Mouse (Mus musculus): ENCODE data around the gene Ankrd9. TPM values are rescaled to one million over a fixed set of nuclear protein-coding genes. Genes with fewer than 3 reads are reported as not detected.

The Ankrd9 gene
- polyA plus RNA-seq, 1 experiment from 2014 or later: 6.3 TPM

DNA sequence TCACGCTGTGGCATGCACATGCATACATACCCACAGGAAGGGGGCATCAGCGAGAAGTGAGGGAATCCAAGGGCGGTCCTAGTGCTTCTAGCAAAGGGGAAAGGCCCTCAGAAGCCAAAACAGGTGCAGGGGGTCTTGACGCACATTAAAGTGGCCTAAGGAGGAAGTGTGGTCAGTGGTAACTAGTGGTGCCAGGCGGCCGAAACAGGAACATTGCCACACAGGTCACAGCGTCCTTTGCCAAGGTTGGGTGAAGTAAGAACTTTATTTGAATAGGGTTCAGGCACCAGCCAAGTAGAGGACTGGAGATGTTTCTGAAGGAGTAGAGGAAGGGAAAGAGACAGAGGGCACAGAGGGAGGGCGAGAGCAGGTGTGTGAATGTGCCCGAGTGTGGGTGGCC is 6.3 kb upstream of the Ankrd9 start:
- Histone ChIP-seq H3K36me3 (no peaks in the 10 kb centered on the region), H3K9me3 (no peaks in the 10 kb centered on the region), H3K4me3 (replicated peaks) (no peak overlapping the region), H3K27me3 (no peaks in the 10 kb centered on the region), H3K4me2 (replicated peaks) (no peak overlapping the region), H3K27ac (no peak overlapping the region), H3K4me1 (replicated peaks) (no peaks in the 10 kb centered on the region), H3K9ac (replicated peaks) (no peak overlapping the region)
- 83% methylated on average over 9 of the region's 9 CpGs for WGBS
- no peak for ATAC-seq

DNA sequence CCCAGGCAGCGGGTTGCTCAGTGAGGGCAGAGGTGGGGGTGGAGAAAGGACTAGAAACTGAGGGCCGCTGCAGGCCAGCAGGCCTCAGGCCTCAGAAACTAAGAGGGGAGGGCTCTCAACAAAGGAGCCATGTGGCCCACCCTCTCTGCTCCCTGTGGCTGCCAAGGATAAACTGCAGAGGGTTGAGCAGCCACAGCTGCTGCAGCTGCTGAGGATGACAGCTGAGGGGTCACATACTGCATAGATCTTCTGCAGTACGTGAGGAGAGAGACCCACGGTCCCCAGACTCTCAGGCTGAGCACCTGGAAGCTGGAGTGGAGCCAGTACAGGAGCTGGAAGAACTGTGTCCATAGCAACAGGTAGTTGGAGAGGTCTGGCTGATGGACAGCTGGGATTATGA is 5.8 kb upstream of the Ankrd9 start:
- H3K4me1 ChIP-seq (replicated peaks): no peaks in the 10 kb centered on the region
- no peaks in the 10 kb centered on the region for H3K27me3 ChIP-seq
- H3K9me3 ChIP-seq: no peaks in the 10 kb centered on the region
- H3K27ac ChIP-seq: no peak overlapping the region
- no peak for ATAC-seq
- H3K4me3 ChIP-seq (replicated peaks): no peak overlapping the region
- H3K9ac ChIP-seq (replicated peaks): no peak overlapping the region
- 78% methylated on average over 4 of the region's 4 CpGs for WGBS
- no peaks in the 10 kb centered on the region for H3K36me3 ChIP-seq
- no peak overlapping the region for H3K4me2 ChIP-seq (replicated peaks)

DNA sequence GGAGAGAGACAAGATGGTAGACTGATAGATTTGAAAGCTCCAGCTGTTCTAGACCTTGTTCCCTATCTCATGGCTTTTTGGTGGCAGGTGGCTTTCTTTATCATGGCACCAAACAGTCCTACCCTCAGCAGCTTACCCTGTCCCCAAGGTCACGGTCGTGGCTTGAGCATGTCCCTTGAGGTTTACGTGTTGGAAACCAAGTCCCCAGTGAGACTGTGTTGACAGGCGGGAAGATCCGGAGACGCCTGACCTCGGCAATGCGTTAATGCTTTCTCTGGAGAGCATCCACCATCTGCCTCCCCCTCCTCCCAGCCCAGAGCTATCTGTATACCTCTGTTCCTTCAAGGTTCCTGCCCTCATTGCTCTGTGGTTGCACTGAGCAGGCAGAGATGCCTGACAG is 4.9 kb upstream of the Ankrd9 start:
- no peak overlapping the region for H3K4me3 ChIP-seq (replicated peaks)
- H3K9me3 ChIP-seq: no peaks in the 10 kb centered on the region
- no peak overlapping the region for H3K27ac ChIP-seq
- peaks cover 4% of the 10 kb centered on the region for H3K4me1 ChIP-seq (replicated peaks)
- H3K27me3 ChIP-seq: no peaks in the 10 kb centered on the region
- H3K4me2 ChIP-seq (replicated peaks): no peak overlapping the region
- WGBS: 85% methylated on average over 8 of the region's 8 CpGs
- H3K9ac ChIP-seq (replicated peaks): no peak overlapping the region
- H3K36me3 ChIP-seq: no peaks in the 10 kb centered on the region
- no peak for ATAC-seq

DNA sequence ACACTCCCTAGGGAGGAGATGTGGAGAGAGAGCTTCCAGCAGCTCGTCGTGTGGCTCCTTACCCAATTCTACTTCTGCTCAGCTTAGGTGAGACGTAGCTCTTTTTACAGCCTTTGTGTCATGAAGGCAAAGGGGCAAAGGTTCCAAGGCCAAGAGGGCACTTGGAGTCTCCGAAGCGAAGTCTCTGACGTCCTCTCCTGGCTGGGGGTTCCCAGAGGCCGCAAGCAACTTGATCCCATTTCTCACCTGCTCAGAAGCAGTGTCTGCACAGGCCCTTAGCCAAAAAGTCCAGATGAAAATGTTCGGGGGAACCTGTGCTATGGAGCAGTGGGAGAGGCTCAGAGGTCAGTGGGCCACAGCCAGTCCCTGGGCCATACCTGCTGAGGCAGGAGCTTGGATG is 4.2 kb upstream of the Ankrd9 start:
- Histone ChIP-seq H3K27me3 (no peaks in the 10 kb centered on the region), H3K4me3 (replicated peaks) (no peak overlapping the region), H3K4me1 (replicated peaks) (peaks cover 8% of the 10 kb centered on the region), H3K27ac (no peak overlapping the region), H3K9me3 (no peaks in the 10 kb centered on the region), H3K4me2 (replicated peaks) (no peak overlapping the region), H3K36me3 (no peaks in the 10 kb centered on the region), H3K9ac (replicated peaks) (no peak overlapping the region)
- WGBS: 76% methylated on average over 8 of the region's 8 CpGs
- no peak for ATAC-seq

DNA sequence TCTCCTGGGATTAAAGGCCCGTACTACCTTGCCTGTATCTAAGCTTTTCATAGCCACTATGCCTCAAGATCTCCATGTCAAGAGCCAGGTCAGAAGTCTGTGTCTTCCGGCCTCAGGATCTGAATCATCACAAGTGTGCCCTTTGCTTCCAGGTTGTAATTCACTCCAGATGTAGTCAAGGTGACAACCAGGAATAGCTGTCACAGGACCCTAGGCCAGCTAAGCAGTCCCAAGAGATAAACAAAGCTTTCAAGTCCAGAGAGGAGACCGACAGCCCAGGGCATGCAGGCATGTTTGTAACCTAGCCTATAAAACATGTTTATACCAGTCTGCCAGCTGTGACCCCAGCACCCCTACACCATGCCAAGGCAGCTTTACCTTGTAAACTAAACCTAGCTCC is 2.9 kb upstream of the Ankrd9 start:
- whole genome bisulfite sequencing: 85% methylated on average over 3 of the region's 3 CpGs
- no peak for ATAC-seq
- Histone ChIP-seq H3K4me2 (replicated peaks) (no peak overlapping the region), H3K4me1 (replicated peaks) (peaks cover 15% of the 10 kb centered on the region), H3K9me3 (no peaks in the 10 kb centered on the region), H3K36me3 (peaks cover 6% of the 10 kb centered on the region), H3K27ac (no peak overlapping the region), H3K27me3 (no peaks in the 10 kb centered on the region), H3K4me3 (replicated peaks) (no peak overlapping the region), H3K9ac (replicated peaks) (no peak overlapping the region)

DNA sequence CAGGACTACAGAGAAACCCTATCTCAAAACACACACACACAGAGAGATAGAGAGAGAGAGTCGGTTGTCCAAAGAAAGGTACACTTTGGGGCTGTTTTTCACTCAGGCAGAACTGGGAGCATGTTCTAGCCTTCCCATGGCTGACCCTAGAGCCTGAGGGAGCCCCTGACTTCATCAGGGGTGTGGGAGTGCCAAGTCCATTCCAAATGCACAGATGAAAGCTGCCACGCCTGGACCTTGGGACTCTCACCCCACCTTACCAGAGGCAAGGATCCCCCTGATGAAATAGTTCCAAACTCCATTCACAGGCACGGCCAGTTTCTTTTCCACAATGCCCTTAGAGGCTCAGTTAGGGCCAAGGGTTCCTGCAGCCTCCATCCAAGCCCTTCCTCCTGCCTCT is 968 bp upstream of the Ankrd9 start:
- Histone ChIP-seq H3K4me1 (replicated peaks) (peaks cover 15% of the 10 kb centered on the region), H3K27ac (no peak overlapping the region), H3K4me2 (replicated peaks) (0 out of 2 replicates have a peak overlapping the region, but pooled peaks have one; percentile 95), H3K4me3 (replicated peaks) (no peak overlapping the region), H3K9me3 (no peaks in the 10 kb centered on the region), H3K27me3 (no peaks in the 10 kb centered on the region), H3K9ac (replicated peaks) (no peak overlapping the region), H3K36me3 (peaks cover 23% of the 10 kb centered on the region)
- no peak for ATAC-seq
- WGBS: 85% methylated on average over 3 of the region's 3 CpGs

DNA sequence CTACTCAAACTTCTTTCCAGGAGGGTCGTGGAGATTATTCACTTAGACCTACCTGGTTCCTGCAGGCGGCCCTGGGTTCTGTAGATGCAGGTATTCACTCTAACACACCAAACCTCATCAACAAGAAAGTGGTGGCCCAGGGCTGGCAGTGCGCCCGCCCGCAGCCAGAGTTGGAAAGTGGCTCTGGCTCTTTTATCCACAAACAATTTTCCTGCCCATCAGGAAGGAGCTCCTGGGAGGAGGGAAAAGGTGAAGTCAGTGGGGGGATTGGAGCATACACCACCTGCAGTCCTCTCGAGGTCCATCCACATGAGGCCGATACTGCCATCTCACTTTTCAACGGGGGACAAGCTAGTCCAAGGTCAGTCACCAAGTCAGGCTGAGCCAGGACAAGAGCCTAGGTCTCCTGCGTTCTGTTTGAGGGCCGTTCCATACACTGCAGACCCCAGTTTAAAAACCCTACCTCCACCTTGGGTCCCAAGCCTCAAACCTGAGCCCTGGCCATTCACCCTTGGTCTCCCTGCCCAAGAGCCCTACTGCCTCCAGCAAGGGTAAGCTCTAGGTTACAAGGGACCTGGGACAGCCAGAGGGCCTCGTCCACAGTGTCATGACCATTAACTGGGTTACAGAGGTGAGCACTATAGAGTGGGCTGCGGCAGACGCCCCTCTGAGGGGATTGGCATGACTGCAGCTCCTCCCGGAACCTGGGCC is 789 bp downstream of the Ankrd9 start:
- no peak; the same call in 1 of the 2 replicates for ATAC-seq
- Histone ChIP-seq H3K36me3 (peaks cover 36% of the 10 kb centered on the region), H3K4me2 (replicated peaks) (peak overlapping the region; percentile 95), H3K27me3 (no peaks in the 10 kb centered on the region), H3K4me3 (replicated peaks) (peak overlapping the region; percentile 87), H3K27ac (peak overlapping the region; percentile 71), H3K9ac (replicated peaks) (peak overlapping the region; percentile 87), H3K4me1 (replicated peaks) (peaks cover 15% of the 10 kb centered on the region), H3K9me3 (no peaks in the 10 kb centered on the region)
- WGBS: 45% methylated on average over 14 of the region's 14 CpGs

DNA sequence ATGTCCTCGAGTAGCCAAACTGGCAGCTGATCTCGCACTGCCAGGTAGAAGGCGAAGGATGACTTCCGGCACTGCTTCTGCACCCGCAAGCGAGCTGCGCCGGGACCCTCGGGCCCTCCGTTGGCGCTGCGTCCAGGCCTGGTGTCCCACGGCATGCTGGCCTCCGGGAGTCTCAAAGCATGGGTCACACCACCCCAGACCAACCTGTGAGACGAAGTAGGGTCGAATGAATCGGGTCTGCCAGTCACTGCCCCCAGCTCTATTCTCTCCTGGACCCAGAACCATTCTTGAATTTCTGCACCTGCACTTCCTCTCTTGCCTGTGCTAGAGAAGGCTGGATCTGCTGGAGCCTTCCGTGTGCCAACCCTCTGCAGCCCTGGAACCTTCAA is 1.5 kb downstream of the Ankrd9 start:
- Histone ChIP-seq H3K4me1 (replicated peaks) (peaks cover 15% of the 10 kb centered on the region), H3K4me3 (replicated peaks) (0 out of 2 replicates have a peak overlapping the region, but pooled peaks have one; percentile 87), H3K27me3 (no peaks in the 10 kb centered on the region), H3K9me3 (no peaks in the 10 kb centered on the region), H3K4me2 (replicated peaks) (peak overlapping the region; percentile 95; the same call in 1 of the 2 replicates), H3K9ac (replicated peaks) (no peak overlapping the region), H3K36me3 (peaks cover 40% of the 10 kb centered on the region), H3K27ac (no peak overlapping the region)
- no peak for ATAC-seq
- 95% methylated on average over 18 of the region's 18 CpGs for WGBS

DNA sequence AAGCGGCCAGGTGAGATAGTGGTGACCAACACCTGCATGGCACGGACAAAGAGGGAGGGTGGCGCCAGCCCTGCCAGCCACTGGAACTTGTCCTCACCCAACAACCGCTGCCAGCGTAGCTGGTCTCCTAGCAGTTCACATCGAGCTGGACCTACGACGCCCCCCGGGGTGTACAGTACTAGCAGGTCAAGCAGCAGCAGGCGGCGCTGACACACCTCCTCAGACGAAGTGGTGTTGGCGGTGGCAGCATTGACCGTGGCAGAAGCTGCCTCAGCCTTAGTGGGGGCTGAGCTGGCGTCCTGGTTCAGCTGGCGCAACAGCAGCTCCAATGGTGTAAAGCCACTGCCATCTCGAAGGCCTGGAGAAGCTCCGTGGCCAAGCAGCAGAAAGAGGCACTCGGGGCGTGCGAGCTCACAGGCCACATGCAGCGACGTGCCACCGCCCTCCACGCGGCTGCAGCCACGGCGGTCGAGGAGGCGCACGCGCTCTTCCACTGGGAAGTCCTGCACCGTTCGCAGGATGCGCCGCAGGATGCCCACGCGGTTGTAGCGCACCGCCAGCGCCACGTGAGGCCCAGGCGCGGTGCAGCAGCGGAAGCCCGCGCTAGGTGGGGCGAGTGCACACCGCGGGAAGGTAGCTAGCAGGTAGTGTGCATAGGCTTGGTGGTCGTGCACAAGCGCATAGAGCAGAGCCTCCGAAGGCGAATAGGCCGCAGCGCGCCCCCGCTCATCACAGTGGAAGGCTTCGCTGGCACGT is 2.1 kb downstream of the Ankrd9 start:
- ATAC-seq: no peak
- H3K4me3 ChIP-seq (replicated peaks): no peak overlapping the region
- 94% methylated on average over 60 of the region's 60 CpGs for WGBS
- H3K4me1 ChIP-seq (replicated peaks): peaks cover 15% of the 10 kb centered on the region
- no peak overlapping the region for H3K27ac ChIP-seq
- no peak overlapping the region for H3K9ac ChIP-seq (replicated peaks)
- H3K27me3 ChIP-seq: no peaks in the 10 kb centered on the region
- H3K36me3 ChIP-seq: peaks cover 44% of the 10 kb centered on the region
- no peaks in the 10 kb centered on the region for H3K9me3 ChIP-seq
- H3K4me2 ChIP-seq (replicated peaks): no peak overlapping the region

DNA sequence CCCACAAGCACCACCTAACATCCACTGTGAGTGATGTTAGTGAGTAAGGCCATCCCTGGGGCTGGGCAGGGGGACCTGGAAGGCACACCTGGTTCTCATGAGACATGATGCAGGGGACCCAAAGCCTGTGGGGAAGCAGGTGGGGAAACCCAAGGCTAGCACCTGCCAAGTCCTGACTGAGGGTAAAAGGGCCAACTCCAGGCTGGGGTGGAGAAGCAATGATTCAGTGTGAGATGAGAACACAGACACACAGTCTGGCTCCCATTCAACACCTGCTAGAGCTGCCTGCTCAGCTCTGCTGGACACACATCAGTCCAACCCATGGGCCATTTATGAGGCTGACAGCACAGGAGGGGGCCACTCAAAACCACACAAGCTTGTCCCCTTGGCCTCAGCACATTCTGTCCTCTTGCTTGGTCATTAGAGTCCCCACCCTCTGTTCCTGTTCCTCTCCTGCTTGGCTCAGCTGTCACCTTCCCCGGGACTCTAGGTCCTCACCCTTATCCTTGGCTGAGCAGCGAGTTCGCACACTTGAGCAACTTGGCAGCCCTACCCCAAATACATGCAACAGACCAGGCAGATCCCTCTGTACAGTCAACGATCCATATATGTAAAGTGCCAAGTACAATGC is 2.9 kb downstream of the Ankrd9 start:
- 92% methylated on average over 4 of the region's 4 CpGs for WGBS
- no peak overlapping the region for H3K27ac ChIP-seq
- no peaks in the 10 kb centered on the region for H3K9me3 ChIP-seq
- no peaks in the 10 kb centered on the region for H3K27me3 ChIP-seq
- peaks cover 15% of the 10 kb centered on the region for H3K4me1 ChIP-seq (replicated peaks)
- no peak overlapping the region for H3K4me2 ChIP-seq (replicated peaks)
- peaks cover 48% of the 10 kb centered on the region for H3K36me3 ChIP-seq
- H3K4me3 ChIP-seq (replicated peaks): no peak overlapping the region
- no peak overlapping the region for H3K9ac ChIP-seq (replicated peaks)
- no peak for ATAC-seq

DNA sequence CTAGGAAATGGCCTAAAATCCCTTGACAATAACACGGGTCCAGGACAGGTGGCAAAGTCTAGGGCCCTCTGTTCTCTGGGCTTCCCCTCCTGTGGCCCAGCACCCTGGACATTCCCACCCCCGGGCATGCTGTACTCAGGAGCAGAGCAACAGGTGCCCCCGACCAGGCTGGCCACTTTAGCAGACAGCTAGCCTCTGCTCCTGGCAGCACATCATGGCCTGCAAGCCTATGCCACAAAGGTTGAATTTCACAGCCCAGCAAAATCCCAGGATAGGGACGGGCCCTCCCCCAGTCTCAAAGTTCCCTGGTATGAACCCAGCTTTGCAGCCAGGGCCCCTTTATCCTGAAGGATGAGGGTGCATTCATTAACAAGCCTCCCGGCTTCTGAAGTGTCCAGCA is 3.5 kb downstream of the Ankrd9 start:
- no peak for ATAC-seq
- Histone ChIP-seq H3K4me1 (replicated peaks) (peaks cover 15% of the 10 kb centered on the region), H3K9me3 (no peaks in the 10 kb centered on the region), H3K4me3 (replicated peaks) (no peak overlapping the region), H3K36me3 (peaks cover 54% of the 10 kb centered on the region), H3K27ac (no peak overlapping the region), H3K4me2 (replicated peaks) (no peak overlapping the region), H3K27me3 (no peaks in the 10 kb centered on the region), H3K9ac (replicated peaks) (no peak overlapping the region)
- WGBS: 88% methylated on average over 5 of the region's 5 CpGs

DNA sequence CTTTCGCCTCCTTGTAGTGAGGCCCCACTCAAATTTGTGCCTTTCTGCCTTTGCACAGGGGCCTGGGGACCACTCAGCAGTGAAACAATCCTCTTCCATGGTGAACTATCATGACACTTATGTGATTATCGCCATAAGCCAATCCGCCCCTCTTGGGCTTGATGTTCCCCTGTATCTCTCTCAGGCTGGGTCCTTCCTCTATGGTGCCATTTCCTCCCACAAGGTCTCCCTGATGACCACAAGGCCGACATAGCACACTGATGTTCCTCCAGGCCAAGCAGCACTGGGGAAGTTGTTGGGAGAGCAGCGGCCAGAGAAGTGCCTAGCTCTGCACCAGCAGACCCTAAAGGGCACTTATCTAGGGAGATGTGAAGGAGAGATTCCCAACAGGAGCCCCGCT is 4.1 kb downstream of the Ankrd9 start:
- Histone ChIP-seq H3K9me3 (no peaks in the 10 kb centered on the region), H3K9ac (replicated peaks) (no peak overlapping the region), H3K4me2 (replicated peaks) (no peak overlapping the region), H3K27ac (no peak overlapping the region), H3K27me3 (no peaks in the 10 kb centered on the region), H3K4me1 (replicated peaks) (peaks cover 15% of the 10 kb centered on the region), H3K4me3 (replicated peaks) (no peak overlapping the region), H3K36me3 (peaks cover 60% of the 10 kb centered on the region)
- 89% methylated on average over 6 of the region's 6 CpGs for WGBS
- no peak for ATAC-seq

Measured in midbrain, embryonic 13.5 days (tissue).